Comparison of ENCODE assay signal across 8 mouse cellular contexts in genomic region chr17:12300896-12301706, GRCm38 (mm10). TPM values are rescaled to one million over a fixed set of nuclear protein-coding genes. Genes with fewer than 3 reads are reported as not detected.
A peak's percentile ranks its signal among the peaks of the same experiment; 100 is the strongest.
DNase-seq lines count a peak whose midpoint lies in the region; ATAC-seq and TF ChIP-seq lines count a peak whose summit lies in the region.

No protein-coding gene starts in this region.

- no peaks in the 10 kb centered on the region for H3K27me3 ChIP-seq in hindbrain, embryonic 13.5 days
- no peaks in the 10 kb centered on the region for H3K27me3 ChIP-seq in liver, embryonic 11.5 days (replicated peaks; ENCODE audit: control insufficient read depth, insufficient read depth, low read length)
- no peaks in the 10 kb centered on the region for H3K27me3 ChIP-seq in neural tube, embryonic 12.5 days (replicated peaks)

- H3K9ac ChIP-seq in hindbrain, embryonic 13.5 days = no peak overlapping the region; the same call in 1 of the 2 replicates
- H3K9ac ChIP-seq in liver, embryonic 11.5 days (ENCODE audit: low read depth, low read length) = no peak overlapping the region
- no peak overlapping the region for H3K9ac ChIP-seq in neural tube, embryonic 12.5 days

- peak; percentile 75 for TF ChIP-seq CTCF in cortical plate, adult 2 months (IDR thresholded peaks at IDR 0.05; ENCODE audit: extremely low read depth, insufficient read depth, low read length)

- H3K27ac ChIP-seq in cortical plate, adult 2 months (ENCODE audit: insufficient read depth, low read length) = no peak overlapping the region
- no peak overlapping the region for H3K27ac ChIP-seq in hindbrain, embryonic 13.5 days
- H3K27ac ChIP-seq in liver, embryonic 11.5 days (ENCODE audit: low read depth, low read length) = no peak overlapping the region
- no peak overlapping the region for H3K27ac ChIP-seq in neural tube, embryonic 12.5 days

- 49% methylated on average over 3 of the region's 3 CpGs for WGBS in hindbrain, embryonic 13.5 days
- WGBS in liver, embryonic 11.5 days = 50% methylated on average over 3 of the region's 3 CpGs
- 56% methylated on average over 3 of the region's 3 CpGs for WGBS in neural tube, embryonic 12.5 days

- H3K4me3 ChIP-seq in cortical plate, adult 2 months (ENCODE audit: insufficient read depth, low read length) = no peak overlapping the region
- H3K4me3 ChIP-seq in hindbrain, embryonic 13.5 days = no peak overlapping the region
- H3K4me3 ChIP-seq in liver, embryonic 11.5 days (ENCODE audit: low read depth, low read length) = no peak overlapping the region
- H3K4me3 ChIP-seq in neural tube, embryonic 12.5 days = no peak overlapping the region

- no peaks in the 10 kb centered on the region for H3K36me3 ChIP-seq in hindbrain, embryonic 13.5 days
- no peaks in the 10 kb centered on the region for H3K36me3 ChIP-seq in liver, embryonic 11.5 days (ENCODE audit: control insufficient read depth, insufficient read depth, low read length)
- no peaks in the 10 kb centered on the region for H3K36me3 ChIP-seq in neural tube, embryonic 12.5 days

- peaks cover 6% of the 10 kb centered on the region for H3K4me1 ChIP-seq in cortical plate, adult 2 months (ENCODE audit: control insufficient read depth, insufficient read depth, low read length)
- H3K4me1 ChIP-seq in hindbrain, embryonic 13.5 days (replicated peaks) = peaks cover 50% of the 10 kb centered on the region
- peaks cover 4% of the 10 kb centered on the region for H3K4me1 ChIP-seq in liver, embryonic 11.5 days (replicated peaks; ENCODE audit: control insufficient read depth, insufficient read depth, low read length)
- H3K4me1 ChIP-seq in neural tube, embryonic 12.5 days = peaks cover 21% of the 10 kb centered on the region

- TF ChIP-seq POLR2A in cortical plate, adult 2 months (IDR thresholded peaks at IDR 0.05; ENCODE audit: extremely low read depth, insufficient read depth, low read length) = no peak

- ATAC-seq in hindbrain, embryonic 13.5 days (ENCODE audit: low FRiP score) = peak; percentile 65
- peak; percentile 72 for ATAC-seq in liver, embryonic 11.5 days (replicated peaks; ENCODE audit: low FRiP score)
- ATAC-seq in neural tube, embryonic 12.5 days (ENCODE audit: low FRiP score, low read depth) = peak; percentile 66

- peak; percentile 29 for DNase-seq in urinary bladder, postnatal 25 days (ENCODE audit: low spot score)
- no peak for DNase-seq in urinary bladder, postnatal 36 days (ENCODE audit: low spot score in 2 of 2)
- no peak for DNase-seq in liver, embryonic 11.5 days (ENCODE audit: low spot score)
- DNase-seq in layer of hippocampus, postnatal 25 days (ENCODE audit: extremely low spot score in 1 of 2, low spot score in 1 of 2) = no peak
- DNase-seq in gastrocnemius, postnatal 36 days = no peak

- no peaks in the 10 kb centered on the region for H3K9me3 ChIP-seq in hindbrain, embryonic 13.5 days
- no peaks in the 10 kb centered on the region for H3K9me3 ChIP-seq in liver, embryonic 11.5 days (ENCODE audit: control insufficient read depth, low read length)
- no peaks in the 10 kb centered on the region for H3K9me3 ChIP-seq in neural tube, embryonic 12.5 days

- no peak overlapping the region for H3K4me2 ChIP-seq in hindbrain, embryonic 13.5 days
- no peak overlapping the region for H3K4me2 ChIP-seq in liver, embryonic 11.5 days
- no peak overlapping the region for H3K4me2 ChIP-seq in neural tube, embryonic 12.5 days (replicated peaks)

- intact Hi-C loops in gastrocnemius, postnatal 36 days (cut with DNase I) = loop anchor here (1.0 kb wide), 1 partner anchor 69 kb away; no protein-coding TSS in a partner anchor

RNA-seq across cellular contexts. Expression of gene Map3k4, which starts 17.5 kb away (rescaled TPM):
- polyA plus RNA-seq in cortical plate, adult 2 months (2012; rRNA removed) = 25.4 and 28.1 TPM in 2 replicates
- polyA plus RNA-seq in hindbrain, embryonic 13.5 days (2015; fragmentation: Nextera tagmentation; extraction: Ambion mirVana) = 41.1 and 45.8 TPM in 2 replicates
- 28.4 and 29.3 TPM in 2 replicates for polyA plus RNA-seq in liver, embryonic 11.5 days (2014; fragmentation: Nextera tagmentation; extraction: Ambion mirVana)
- polyA plus RNA-seq in neural tube, embryonic 12.5 days (2016; fragmentation: Nextera tagmentation; extraction: Ambion mirVana) = 44.7 and 60.4 TPM in 2 replicates
- 10 to 100 TPM; 56.9 to 58.6 TPM for total RNA-seq in layer of hippocampus, postnatal 25 days (2021)
- 10 to 100 TPM; 25.0 to 27.0 TPM for total RNA-seq in gastrocnemius, postnatal 36 days (2021)
